Mouse (Mus musculus) lung, adult 2 months (tissue): ENCODE measurements around the gene Mrtfa.

Source experiments
- CTCF ChIP-seq: fragments of 200-500 bp; IDR thresholded peaks from 2 replicates; pipeline ENCODE4 v1.5.1; 2011; ENCODE audit warnings: mild to moderate bottlenecking, low read length, control low read depth; ENCODE audit not compliant: insufficient read depth
- POLR2A ChIP-seq: fragments of 200-500 bp; IDR thresholded peaks from 2 replicates; pipeline ENCODE4 v1.6.1; 2011; ENCODE audit warnings: low read depth, mild to moderate bottlenecking, control low read depth, low read length, borderline replicate concordance; ENCODE audit errors: extremely low read depth

GRCm38 (mm10) chr15:81192316-81192715 is 1.8 kb upstream of the Mrtfa start:
- no peak for TF ChIP-seq POLR2A
- no peak for TF ChIP-seq CTCF
